Mouse (Mus musculus) thymus, adult 2 months (tissue): ENCODE results near the gene Slc35g1. TPM values are rescaled to one million over a fixed set of nuclear protein-coding genes. Genes with fewer than 3 reads are reported as not detected.

ENCODE experiments used
- DNase-seq: peaks from one replicate; pipeline ENCODE4 v3.0.0; 2021
- H3K27ac ChIP-seq: fragments of 200-500 bp; 2 replicates; pipeline ENCODE4 v1.5.1; 2012; ENCODE audit warnings: low read length, control low read depth; ENCODE audit not compliant: control insufficient read depth, insufficient read depth
- H3K27me3 ChIP-seq: fragments of 200-500 bp; 2 replicates; pipeline ENCODE4 v1.6.1; 2012; ENCODE audit warnings: mild to moderate bottlenecking, low read length, moderate library complexity, mixed read lengths; ENCODE audit not compliant: control insufficient read depth, insufficient read depth
- H3K36me3 ChIP-seq: fragments of 200-500 bp; 2 replicates; pipeline ENCODE4 v1.6.1; 2012; ENCODE audit warnings: mild to moderate bottlenecking, low read length, moderate library complexity; ENCODE audit not compliant: control insufficient read depth, insufficient read depth
- H3K4me1 ChIP-seq: fragments of 200-500 bp; replicated peaks from 2 replicates; pipeline ENCODE4 v1.6.1; 2012; ENCODE audit warnings: low read length; ENCODE audit not compliant: control insufficient read depth, insufficient read depth
- H3K4me3 ChIP-seq: fragments of 200-500 bp; 2 replicates; pipeline ENCODE4 v1.5.1; 2012; ENCODE audit warnings: mild to moderate bottlenecking, low read length, control low read depth, moderate library complexity; ENCODE audit not compliant: control insufficient read depth, insufficient read depth
- CTCF ChIP-seq: fragments of 200-500 bp; IDR thresholded peaks from 2 replicates; pipeline ENCODE4 v1.5.1; 2012; ENCODE audit warnings: mild to moderate bottlenecking, control low read depth, low read length, moderate library complexity, borderline replicate concordance; ENCODE audit not compliant: control insufficient read depth, poor library complexity, insufficient read depth; ENCODE audit errors: extremely low read depth
- POLR2A ChIP-seq: fragments of 200-500 bp; IDR thresholded peaks from 2 replicates; pipeline ENCODE4 v1.6.1; 2012; ENCODE audit warnings: mild to moderate bottlenecking, low read length, control low read depth, moderate library complexity; ENCODE audit not compliant: control insufficient read depth, poor library complexity, insufficient read depth; ENCODE audit errors: extremely low read depth
- WGBS: fragments of 180-500 bp; shearing (Covaris S2); methylation state at CpG from one replicate; pipeline ENCODE4 v1.1.7; 2018; 5-methylcytosine and 5-hydroxymethylcytosine counted together
- polyA plus RNA-seq: library from polyadenylated mRNA; depleted of rRNA; stranded (reverse); fragments of >200 nt; gene quantifications from 2 replicates; pipeline ENCODE4 v1.2.3, GENCODE M21; 2012

Slc35g1 gene
- polyA plus RNA-seq, 1 experiment = 5.3 TPM

DNA sequence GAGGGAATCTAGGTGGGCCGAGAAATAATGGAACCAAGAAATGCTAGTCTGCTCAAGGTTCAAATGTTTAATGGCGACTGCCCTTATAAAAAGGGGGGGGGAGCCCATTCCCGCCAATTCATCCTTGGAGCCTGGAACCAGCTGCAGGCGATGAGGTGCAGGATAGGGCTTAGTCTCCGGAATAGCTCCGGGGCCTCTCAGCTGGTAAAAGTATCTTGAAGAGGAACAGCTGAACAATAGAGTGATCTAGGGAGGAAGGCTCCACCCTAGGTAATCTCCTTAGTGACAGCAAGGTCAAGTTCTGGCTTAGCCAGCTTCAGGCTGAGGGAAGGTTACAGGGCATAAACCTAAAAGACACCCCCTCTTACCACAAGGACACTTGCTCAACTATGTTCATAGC is 18.1 kb downstream of the Slc35g1 start:
- Histone ChIP-seq H3K27me3 (no peaks in the 10 kb centered on the region), H3K27ac (no peak overlapping the region), H3K4me3 (no peak overlapping the region), H3K36me3 (no peaks in the 10 kb centered on the region), H3K4me1 (no peaks in the 10 kb centered on the region)
- WGBS = 97% methylated on average over 6 of the region's 6 CpGs
- TF ChIP-seq CTCF = no peak
- TF ChIP-seq POLR2A = no peak
- no peak for DNase-seq

- Histone ChIP-seq H3K4me3 (no peak overlapping the region), H3K27me3 (no peaks in the 10 kb centered on the region), H3K4me1 (no peaks in the 10 kb centered on the region), H3K36me3 (no peaks in the 10 kb centered on the region), H3K27ac (no peak overlapping the region)
- WGBS = 81% methylated on average over 4 of the region's 4 CpGs
- no peak for DNase-seq
- no peak for TF ChIP-seq CTCF
- no peak for TF ChIP-seq POLR2A
Observed at GRCm38 (mm10) chr19:38418819-38419423, 23.1 kb downstream of the Slc35g1 start.

- no peak overlapping the region for H3K27ac ChIP-seq
- WGBS = 83% methylated on average over 4 of the region's 4 CpGs
- no peak for DNase-seq
- no peaks in the 10 kb centered on the region for H3K36me3 ChIP-seq
- no peak overlapping the region for H3K4me3 ChIP-seq
- no peaks in the 10 kb centered on the region for H3K27me3 ChIP-seq
- TF ChIP-seq CTCF (no peak), POLR2A (no peak)
- no peaks in the 10 kb centered on the region for H3K4me1 ChIP-seq
Observed at GRCm38 (mm10) chr19:38420751-38421295, 25.0 kb downstream of the Slc35g1 start.

- H3K4me1 ChIP-seq = no peaks in the 10 kb centered on the region
- no peak overlapping the region for H3K27ac ChIP-seq
- H3K36me3 ChIP-seq = no peaks in the 10 kb centered on the region
- TF ChIP-seq CTCF = no peak
- TF ChIP-seq POLR2A = no peak
- no peak for DNase-seq
- no peak overlapping the region for H3K4me3 ChIP-seq
- H3K27me3 ChIP-seq = no peaks in the 10 kb centered on the region
- WGBS = 75% methylated on average over 7 of the region's 7 CpGs
Observed at GRCm38 (mm10) chr19:38421436-38421835, 25.7 kb downstream of the Slc35g1 start.

- H3K4me1 ChIP-seq = no peaks in the 10 kb centered on the region
- WGBS = 72% methylated on average over 6 of the region's 6 CpGs
- no peaks in the 10 kb centered on the region for H3K27me3 ChIP-seq
- no peak overlapping the region for H3K4me3 ChIP-seq
- H3K27ac ChIP-seq = no peak overlapping the region
- no peak for DNase-seq
- TF ChIP-seq CTCF (no peak), POLR2A (no peak)
- H3K36me3 ChIP-seq = no peaks in the 10 kb centered on the region
Observed at GRCm38 (mm10) chr19:38422926-38423325, 27.1 kb downstream of the Slc35g1 start.

DNA sequence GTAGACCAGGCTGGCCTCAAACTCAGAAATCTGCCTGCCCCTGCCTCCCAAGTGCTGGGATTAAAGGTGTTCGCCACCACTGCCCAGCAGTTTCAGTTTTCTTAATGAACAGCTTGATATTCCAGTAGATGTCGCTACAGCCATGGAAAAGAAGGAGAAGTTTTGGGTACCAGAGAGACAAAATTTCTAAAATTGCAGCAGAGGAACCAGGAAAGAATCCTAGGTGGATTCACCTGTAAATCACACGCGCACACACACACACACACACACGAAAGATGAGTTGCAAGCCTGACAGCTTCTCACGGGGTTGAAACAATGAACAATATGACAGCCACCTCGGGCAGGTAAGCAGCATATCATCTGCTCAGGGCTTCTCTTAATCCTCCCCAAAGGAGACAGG is 28.1 kb downstream of the Slc35g1 start:
- TF ChIP-seq CTCF = no peak
- TF ChIP-seq POLR2A = no peak
- Histone ChIP-seq H3K27ac (no peak overlapping the region), H3K4me3 (no peak overlapping the region), H3K27me3 (no peaks in the 10 kb centered on the region), H3K36me3 (no peaks in the 10 kb centered on the region), H3K4me1 (no peaks in the 10 kb centered on the region)
- DNase-seq = no peak
- 41% methylated on average over 7 of the region's 7 CpGs for WGBS
